Mouse (Mus musculus) adrenal gland, adult 18-20 months (tissue): Measurements from ENCODE around the gene Pctp. TPM values are rescaled to one million over a fixed set of nuclear protein-coding genes. Genes with fewer than 3 reads are reported as not detected.

Experiments
- DNase-seq, 2 experiments: peaks; one replicate each; pipeline ENCODE4 v3.0.0; 2021 to 2022; ENCODE audit warnings: low spot score in 2 of 2
- total RNA-seq, 2 experiments: library from RNA; stranded (reverse); gene quantifications; 1 replicate in 1 of 2; 2 replicates in 1 of 2; pipeline ENCODE4 v1.2.3; 2021

Pctp gene
- total RNA-seq, 2 experiments from 2014 or later, result 6.7 to 7.1 TPM

DNA sequence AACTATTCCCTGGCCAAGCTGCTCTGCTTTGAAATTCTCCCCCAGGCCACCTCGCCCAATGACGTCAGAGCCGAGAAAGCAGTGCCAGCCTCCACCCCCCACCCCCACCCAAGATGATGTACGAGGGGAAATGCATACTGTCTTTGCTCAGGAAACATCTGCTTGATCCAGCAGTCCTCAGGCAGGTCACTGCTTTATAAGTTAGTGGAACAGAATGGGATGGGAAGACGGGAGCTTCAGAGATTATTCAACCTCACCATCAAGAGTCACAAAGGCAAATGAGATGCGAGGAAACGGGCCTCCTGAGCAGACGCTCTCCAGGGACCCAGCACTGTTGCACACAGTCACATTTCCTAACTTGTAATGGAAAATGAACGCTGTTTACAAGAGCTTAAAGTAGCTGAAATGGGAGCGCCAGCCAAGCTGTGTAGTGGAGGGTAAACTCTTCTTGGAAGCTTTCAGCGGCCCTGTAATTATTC lies 24.3 kb downstream of the Pctp start:
- DNase-seq, result peak in 1 of 2 experiments; percentile 32

DNA sequence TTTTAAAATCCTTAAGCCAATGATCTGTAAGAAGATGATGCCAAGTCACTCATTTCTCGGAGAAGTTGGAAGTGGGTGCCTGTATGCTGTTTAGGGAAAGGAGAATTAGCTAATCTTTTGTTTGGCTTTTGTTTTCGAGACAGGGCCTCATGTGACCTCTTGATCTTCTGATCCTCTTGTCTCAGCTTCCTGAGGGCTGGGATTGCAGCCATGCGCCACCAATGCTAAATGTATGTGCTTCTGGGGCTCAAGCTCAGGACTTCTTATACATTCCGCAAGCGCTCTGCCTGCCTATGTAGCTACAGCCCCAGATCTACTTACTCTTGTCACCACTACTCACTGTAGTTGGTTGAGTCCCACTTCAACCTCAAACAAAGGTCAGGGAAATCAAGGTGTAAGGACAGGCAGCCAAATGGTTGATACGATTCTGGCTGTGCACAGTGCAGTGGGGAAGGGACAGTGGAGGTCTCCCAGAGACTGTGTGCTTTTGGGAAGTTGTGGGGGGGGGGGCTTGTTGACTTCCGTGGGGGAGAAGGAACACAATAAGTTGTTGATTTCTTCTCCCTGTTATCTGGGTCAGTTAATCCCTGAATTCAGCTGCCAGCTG lies 24.8 kb downstream of the Pctp start:
- no peak for DNase-seq

DNA sequence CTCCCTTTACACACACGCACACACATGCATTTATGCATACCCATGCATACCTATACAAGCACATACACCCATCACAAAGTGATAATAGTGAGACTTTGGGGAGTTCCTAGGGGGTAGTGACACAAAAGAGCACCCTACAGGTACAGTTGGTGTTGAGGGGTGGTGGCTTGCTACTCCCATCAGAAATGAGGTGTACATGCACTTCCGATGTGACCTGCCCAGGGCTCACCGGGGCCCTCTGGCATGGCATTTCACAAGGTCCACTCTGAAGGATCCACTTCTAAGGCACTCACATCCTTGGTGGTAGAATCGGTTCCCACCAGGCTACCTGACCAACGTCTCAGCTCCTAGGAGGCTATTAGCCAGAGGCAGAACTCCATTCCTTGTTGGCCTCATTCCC lies 26.3 kb downstream of the Pctp start:
- DNase-seq, result no peak

DNA sequence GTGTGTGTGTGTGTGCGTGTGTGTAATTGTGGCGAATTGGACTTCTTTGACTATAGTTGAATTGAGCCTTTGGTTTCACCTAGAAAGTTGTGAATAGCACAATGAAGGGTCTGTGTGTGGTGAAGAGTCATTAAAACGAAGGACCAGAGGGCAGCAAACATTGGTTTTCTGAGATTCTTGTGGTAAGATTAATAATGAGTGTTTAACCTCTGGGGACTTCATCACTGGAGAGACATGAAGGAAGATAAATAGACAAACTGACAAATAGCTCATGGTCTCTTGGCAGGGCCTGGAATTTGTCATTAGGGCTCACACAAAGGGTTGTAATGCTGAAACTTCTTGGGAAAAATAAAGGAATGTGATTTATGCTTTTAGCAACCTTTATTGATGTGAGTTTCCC lies 31.4 kb downstream of the Pctp start:
- DNase-seq, result no peak

DNA sequence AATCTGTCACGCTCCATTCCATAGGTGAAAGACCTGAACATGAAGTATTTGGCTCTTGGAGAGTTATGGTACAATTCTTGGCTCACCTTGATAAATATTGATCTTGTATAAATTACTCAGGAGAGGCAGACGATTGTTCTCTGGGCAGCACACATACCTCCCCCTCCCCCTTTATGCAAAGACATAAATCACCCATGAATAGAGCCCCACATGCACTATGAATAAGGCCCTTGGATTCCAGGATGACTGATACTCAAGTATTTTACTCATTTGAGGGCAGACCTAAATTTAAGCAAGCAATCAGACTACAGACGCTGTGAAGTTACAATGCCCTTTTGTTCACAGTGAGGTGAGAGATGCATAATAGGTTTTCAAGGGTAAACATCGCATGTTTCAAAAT lies 32.0 kb downstream of the Pctp start:
- no peak for DNase-seq

DNA sequence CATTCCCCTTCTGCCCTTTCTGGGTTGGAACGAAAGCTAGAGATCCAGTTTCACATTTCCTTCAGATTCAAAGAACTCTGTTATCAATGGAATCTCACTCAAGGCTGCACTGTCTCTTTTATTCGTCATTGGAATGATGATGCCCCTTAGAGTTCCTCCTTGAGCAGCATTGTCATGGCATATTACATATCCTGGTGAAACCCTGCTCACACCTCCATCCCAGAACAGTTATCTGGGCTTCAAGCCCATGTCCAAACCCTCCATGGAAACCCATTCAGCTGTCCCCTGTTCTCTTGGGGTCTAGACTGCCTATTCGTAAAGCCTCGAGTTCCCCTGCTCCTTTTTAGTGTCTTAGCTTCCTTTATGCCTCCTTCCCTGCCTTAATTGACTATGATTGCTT lies 33.6 kb downstream of the Pctp start:
- DNase-seq, result no peak

DNA sequence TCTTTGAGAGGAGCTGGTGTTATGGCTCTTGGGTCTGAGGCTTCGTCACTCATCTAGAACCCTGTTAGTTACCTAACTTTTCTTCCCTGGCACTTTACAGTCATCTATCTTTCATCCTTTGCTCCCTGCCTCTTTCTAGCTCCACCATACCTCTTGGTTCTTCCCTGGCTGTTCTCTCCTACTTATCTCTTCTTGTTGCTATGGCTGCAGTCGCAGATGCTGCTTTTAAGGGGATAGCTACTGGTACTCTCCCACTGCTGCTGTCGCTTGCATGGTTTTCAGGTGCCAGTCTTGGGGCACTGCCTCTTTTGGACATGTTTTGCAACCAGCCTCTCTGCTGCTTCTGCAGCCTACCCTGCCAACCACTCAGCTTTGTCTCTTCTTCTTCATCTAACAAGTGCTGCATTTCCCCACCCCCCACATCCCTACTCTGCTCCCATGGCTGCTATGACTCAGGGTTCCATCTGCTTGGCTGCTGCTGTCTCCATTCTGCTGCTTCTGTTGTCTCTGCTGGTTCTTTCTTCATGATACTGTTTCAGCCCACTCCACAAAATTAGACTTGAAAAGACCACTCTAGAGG lies 51.9 kb downstream of the Pctp start:
- no peak for DNase-seq

DNA sequence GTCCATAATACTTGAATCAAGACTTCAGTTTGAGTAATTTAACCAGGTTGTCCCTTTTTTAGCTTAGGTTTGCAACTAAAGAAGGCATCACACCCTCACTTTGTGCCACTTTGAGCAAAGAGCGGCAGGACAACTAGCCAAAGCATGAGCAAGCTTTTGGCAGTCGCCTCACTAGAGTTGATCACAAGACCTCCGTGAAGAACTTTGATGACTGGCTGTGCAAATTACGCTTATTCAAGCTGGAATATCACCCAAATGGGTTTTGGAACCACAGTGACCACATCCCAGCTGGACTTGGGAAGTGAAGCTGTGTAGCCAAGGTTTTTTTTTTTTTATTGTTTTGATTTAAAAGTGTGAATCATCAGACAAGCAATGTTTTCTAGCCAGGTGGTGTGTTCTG lies 54.9 kb downstream of the Pctp start:
- no peak for DNase-seq

DNA sequence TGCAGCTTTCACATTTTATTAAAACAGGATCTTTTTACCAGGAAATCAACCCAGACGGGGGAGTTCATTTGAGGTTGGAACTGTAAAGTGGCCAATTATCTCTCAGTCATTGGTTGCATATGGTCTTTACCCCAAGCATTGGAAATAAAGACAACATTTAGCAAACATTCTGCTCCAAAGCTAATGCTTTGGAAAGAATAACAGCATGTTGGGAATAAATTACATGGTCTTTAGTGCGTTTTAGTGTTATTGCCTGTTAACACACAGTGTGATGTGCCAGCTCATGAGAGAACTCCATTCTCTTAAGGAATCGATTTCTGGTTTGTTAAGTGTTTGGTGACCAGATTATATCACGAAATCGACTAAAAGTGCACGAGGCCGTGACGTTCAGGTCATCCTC lies 57.5 kb downstream of the Pctp start:
- no peak for DNase-seq

DNA sequence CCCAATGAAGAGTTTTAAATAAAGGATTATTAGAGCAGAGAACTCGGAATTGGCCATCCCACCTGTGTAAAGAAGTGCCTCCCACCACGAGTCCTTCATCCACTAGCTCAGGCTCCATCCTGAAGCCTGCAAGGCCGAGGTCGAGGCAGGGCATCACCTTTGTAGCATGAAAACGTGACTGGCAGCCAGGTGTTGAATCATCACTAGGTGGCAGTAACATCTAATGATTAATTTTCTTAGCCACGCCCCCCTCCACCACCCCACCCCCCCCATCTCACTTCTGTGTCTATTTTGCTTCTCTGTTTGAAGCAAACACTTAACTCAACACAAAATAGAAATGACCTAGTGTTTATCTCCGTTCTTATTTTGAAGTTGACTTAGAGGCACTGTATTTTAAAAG lies 65.5 kb downstream of the Pctp start:
- DNase-seq, result no peak

Other genes starting within 250 kb of the Pctp start
- gene Ankfn1, start 225.2 kb downstream of the Pctp start, total RNA-seq, result under 1 TPM; 0.26 to 0.27 TPM
- 1 to 10 TPM; 3.9 to 5.9 TPM for gene Tmem100, start 27.5 kb upstream of the Pctp start, total RNA-seq
- gene Gm45716, start 184.8 kb upstream of the Pctp start, total RNA-seq, result 10 to 100 TPM in 1 of 2 experiments, 1 to 10 TPM in 1; 1.6 to 13.0 TPM
- gene Mmd, start 246.6 kb upstream of the Pctp start, total RNA-seq, result 100 to 1,000 TPM in 1 of 2 experiments, 10 to 100 TPM in 1; 89.7 to 274 TPM